Mouse (Mus musculus) layer of hippocampus, postnatal 36 days (tissue): ENCODE measurements at regions not wholly inside any gene's neighbourhood (a gene's known extent, or its start where the extent isn't known, plus 50 kb on each side); places are given as distances from the start of the nearest gene placed in this dataset.

Experiments
- DNase-seq, 2 experiments: peaks; one replicate each; pipeline ENCODE4 v3.0.0; 2022

DNA sequence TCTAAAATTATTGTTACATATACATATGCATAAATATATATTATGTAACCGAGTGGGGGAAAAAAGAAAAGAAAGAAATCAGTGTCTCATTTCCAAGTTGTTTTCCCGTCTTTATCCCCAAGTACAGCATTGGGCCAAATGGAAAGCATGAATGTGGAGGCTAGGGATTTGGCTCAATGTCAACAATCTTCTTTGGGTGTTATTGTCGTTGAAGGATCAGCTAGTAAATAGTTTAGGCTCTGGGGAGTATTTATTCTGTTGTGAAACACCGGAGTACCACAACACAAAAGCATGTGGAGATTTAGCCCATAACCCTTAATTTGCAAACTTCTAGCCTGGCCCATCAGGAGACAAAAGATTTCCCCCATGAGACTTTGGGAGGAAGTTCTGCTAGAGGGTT is 105.8 kb upstream of the Maf start:
- no peak for DNase-seq

DNA sequence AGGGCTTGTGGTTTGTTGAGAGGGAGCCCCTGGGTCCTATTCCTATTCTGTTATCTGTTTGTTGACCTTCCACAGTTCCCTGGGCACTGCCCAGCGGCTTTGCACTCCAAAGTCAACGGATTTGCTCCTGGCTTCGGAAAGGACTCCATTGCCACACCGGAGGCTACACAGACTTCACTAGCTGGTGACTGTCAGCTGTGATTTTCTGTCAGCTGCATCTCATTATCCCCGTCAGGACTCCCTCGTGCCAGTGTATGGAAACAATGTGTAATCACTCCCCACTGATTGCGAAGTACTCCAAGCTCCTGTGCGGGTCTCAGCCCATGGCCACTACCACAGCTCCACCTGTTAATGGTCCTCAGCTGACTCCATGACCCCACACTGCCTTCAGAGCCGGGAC is 99.0 kb upstream of the Maf start:
- no peak for DNase-seq

DNA sequence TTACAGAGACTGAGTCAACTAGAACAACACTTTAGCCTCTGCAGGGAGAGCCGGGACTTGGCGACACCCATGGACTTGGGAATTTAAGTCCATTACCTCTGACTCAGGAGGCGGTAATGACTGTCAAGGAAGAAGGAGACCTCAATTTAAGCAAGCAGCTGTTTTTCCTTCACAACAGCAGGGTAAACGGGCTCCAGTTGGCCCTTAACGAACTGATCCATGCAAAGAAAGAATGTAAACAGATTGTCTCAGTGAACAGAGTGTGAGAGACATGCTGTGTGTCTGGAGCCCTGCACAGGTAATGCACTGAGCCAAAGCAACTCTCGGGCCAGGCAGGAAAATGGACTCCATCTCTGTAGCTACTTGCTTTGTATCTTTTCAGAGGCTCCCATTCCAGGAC is 98.5 kb upstream of the Maf start:
- DNase-seq: no peak

DNA sequence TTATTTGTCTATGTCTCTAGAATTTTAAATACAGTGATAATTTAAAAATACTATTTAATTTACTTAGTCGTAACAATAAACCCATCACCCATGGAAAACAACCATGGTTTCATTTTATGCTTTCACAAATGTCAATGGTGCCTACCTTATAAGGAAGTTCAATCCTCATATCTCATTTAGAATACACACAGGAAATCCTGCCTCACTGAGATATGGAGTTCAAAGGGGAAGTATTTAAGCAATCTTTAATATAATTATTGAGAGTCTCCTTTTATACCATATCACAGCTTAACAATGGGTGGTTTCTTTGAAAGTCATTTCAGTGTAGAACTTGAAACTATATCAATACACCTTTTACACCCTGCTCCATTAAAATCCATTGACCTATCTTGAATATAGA is 86.0 kb upstream of the Maf start:
- no peak for DNase-seq

DNA sequence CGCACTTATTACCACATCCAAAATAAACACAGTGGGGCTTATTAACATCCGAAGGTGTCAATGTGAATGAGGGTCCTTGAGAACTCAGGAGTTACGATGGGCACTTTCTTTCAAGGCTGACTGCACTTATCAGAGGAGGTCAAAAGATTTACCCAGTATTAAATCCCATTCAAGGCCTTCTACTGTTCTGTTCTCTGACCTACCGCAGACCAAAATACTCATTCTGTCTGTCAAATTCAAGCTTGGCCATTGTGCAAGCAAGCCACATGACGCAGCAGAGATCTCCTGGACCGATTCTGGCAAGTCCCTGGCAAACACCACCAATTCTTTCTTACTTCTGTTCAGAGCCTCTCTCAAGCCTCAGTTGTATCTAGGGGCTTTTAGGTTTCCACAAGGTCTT is 80.8 kb upstream of the Maf start:
- no peak for DNase-seq

DNA sequence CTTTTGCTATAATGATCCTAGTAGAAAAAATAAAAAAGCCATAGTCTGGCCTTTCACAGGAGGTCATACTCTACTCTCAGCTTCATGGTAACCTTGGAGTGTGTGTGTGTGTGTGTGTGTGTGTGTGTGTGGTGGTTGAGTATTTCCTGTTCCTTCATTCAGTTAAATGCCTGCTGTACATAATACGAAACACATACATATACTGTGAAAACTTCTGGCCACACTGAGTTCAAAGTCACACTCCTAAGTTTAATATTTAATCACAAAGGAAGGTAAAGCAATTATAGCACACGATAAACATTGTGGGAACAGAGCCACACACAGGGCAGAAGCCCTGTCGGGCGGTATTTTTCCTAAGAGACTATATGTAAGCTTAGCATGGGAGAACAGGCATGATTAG is 78.6 kb upstream of the Maf start:
- no peak for DNase-seq

DNA sequence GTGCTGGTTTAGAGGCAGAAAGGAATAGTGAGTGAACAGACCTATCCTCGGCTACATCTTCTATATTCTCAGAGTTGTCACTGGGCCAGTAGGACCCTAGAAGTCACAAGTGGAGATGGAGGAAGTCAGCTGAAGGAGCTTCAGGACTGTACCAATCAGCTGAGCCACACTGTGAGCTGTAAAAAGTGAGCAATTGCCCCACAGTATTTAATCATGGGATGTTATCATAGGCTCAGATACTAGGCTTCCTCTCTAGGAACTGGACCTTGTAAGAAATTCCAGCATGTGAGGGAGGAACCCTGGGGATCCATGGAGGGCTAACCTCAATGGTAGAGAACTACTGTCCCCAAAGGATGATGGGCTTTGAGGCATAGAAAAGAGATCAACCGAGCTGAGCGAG is 78.2 kb upstream of the Maf start:
- no peak for DNase-seq

DNA sequence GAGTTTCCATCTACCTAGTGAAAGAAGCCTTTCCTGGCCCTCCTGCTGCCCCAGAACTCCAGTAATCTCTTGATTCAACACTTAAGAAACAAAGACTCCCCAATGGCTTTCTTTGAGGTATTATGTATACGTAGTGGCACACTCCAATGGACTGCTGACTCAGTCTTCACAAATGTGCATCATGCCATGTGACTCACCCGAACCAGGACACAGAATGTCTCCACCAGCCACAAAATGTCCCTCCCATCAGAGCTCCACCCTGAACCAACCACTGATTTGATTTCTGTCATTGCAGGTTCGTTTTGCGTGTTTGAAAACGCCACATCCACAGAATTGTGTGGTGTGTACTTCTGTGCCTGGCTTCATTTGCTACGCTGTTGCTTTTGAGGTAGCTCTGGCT is 75.8 kb upstream of the Maf start:
- no peak for DNase-seq

DNA sequence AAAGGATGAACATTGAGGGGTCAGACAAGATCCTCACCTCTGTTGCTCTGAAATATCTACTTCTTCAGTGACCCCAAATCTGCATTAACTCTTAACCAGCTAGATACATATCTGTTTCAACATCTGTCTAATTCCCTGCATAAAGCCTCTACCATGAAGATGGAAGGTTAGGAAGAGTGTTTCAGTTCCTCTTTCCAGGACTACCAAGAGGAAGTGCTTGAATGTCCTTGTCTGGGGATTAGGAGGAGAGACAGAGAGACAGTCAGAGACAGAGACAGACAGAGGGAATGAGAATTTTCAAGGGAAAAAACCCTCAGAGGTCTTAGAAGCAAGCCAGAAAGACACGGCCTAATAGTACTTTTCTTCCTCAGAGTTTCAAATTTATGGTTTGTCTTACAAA is 70.8 kb upstream of the Maf start:
- DNase-seq: no peak

DNA sequence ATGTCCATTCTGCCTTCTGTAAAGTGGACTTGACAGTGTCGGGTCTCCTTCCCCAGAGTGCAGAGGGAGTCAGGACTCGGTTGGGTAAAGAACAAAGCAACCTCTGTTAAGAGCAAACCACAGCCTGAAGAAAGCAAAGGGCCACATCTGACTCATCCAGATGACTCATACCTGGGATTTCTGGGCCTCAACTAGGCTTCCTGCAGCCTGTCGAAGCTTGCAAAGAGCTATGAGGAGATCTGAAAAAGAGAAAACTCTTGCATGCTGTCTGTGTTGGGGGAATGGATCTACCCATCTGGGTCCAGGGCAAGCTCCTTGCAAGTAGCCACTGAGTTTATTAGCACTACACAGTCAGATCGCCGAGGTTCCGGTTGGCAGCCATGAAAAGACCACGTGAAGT is 63.5 kb upstream of the Maf start:
- DNase-seq: no peak

DNA sequence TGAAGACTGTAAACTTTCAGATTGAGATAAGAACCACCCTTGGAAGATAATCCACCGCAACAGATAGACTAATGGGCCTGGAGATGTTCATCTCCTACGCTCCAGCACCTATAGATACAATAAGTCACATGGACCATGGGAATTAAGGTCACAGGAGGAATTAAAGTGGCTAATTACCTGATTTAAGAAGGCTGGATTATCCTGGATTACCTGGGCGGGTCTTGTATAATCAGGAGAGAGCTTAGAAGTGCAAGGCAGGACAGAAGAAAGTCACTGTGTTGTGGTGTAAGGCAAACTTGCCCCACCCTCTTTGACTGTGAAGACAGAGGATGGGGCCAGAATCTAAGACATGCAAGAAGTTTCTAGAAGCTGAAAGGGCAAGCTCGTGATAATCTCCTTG is 61.0 kb upstream of the Maf start:
- DNase-seq: no peak

DNA sequence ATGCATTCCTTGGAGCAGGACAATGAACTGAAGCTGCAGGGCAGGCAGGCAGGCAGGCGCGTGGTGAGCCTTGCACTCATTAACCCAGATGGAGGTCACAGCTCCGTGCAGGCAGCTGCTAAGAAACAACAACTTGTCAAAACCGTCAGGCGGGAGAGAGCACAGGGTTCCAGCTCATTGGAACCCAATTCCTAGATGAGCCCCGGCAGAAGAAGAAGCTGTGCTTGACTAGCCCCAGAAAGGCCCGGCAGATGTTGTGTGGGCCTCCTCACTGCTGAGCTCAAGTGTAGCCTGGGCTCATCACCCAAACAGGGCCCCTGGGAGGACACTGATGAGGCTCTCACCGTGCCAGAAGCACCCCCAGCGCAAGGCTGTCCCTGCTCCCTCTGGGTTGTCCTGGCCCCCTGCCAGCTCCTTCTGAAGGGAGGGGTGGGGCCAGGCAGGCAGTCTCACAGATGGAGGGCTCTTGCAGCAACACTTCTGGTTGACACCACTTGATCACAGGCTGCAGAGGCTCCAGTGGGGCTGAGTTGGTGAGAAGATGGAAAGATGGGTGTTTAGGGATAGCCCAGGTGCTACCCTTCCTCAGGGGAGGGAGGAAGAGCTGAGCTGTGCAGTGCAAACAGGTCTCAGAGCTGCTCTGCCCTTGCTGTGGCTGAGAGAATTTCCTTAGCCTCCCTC is 58.8 kb upstream of the Maf start:
- DNase-seq: peak in 1 of 2 experiments; percentile 8

DNA sequence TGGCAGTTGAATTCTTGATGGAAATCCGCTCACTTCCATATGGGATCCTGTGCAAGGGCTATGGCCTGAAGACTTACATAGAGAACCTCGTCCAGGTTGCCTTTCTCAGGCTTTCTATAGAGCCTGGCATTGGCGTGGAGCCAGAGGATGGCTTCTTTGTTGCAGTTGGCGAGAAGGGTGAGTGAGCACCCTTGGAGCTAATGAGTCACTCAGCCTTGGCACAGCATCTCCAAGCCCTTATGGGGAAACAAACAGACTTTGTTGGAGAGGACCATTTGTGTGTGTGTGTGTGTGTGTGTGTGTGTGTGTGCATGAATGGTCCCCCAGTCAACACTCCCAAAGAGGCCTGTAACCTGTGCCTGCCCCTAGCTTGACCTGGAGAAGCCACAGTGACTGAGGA is 57.0 kb upstream of the Maf start:
- no peak for DNase-seq

DNA sequence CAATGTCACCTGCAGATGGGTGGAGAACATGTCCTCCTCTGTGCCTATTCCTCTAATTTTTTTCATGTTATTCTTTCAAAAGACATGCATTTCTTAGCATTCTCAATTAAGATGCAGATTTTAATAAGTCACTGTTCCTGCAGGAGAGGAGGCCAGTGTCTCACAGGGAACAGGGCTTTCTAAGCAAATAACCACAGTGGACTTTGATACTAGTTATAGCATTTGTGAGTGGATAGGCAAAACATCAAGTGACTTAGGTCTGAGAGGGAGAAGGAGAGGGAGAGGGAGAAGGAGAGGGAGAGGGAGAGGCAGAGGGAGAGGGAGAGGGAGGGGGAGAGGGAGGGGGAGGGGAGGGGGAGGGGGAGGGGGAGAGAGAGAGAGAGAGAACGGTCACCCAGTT is 50.4 kb upstream of the Maf start:
- DNase-seq: no peak
